Mouse (Mus musculus) ES-Bruce4 (cell line): ENCODE data around the gene Bcs1l.

ENCODE experiments used
- EP300 ChIP-seq: IDR thresholded peaks from 2 replicates; pipeline ENCODE4 v1.6.1; 2011; ENCODE audit warnings: low read depth, low read length; ENCODE audit not compliant: insufficient read depth
- POLR2A ChIP-seq: IDR thresholded peaks from one replicate; pipeline ENCODE4 v1.8.1; 2011; ENCODE audit warnings: low read length; ENCODE audit not compliant: insufficient read depth

- TF ChIP-seq EP300 (no peak), POLR2A (no peak)
Observed at GRCm38 (mm10) chr1:74628001-74628400, 39.9 kb downstream of the Bcs1l start.
